In the genomic region with DNA sequence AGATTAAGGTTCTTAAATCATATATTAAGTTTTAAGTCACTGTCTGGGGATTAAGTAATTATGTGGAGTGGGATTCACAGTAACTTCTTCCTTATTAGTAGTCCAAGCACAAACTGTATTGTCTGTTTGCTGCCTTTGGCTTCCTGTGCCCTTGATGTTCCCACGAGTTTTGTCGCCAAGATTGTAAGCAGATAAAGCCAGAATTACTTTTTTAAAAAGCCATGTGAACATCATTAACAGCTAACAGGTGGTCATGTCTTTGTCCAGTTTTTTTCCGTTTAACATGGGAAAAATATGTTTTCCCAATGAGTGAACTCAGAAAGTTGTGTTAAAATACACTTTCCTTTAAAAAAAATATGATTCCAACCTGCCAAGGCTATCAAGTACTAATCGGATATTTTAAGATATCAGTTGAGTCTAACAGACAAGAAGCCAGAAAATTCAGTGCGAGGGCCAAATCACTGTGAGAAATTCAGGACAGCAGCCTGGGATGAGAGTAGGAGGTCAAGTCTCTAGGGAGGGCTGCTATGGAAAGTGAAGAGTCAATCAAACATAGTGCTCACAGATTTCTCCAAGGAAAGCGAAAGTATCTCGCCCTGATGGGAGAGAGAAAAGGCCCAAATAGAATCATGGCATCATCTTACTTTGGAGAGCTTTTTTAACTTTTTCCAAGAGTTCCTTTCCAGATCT, we compare ENCODE assay signal across 17 mouse cellular contexts.
DNase-seq lines count a peak whose midpoint lies in the region; TF ChIP-seq lines count a peak whose summit lies in the region.
"Had no signal": no experiment of that assay in that cellular context is flagged by ENCODE, and none has a peak within 500 bp of the region (broad histone marks: within the 10 kb centered on the region; RNA-seq: fewer than 3 reads in every experiment).

No protein-coding gene starts in this region.

- no peak overlapping the region for H3K4me3 ChIP-seq in heart, embryonic 10.5 days
- peak overlapping the region; percentile 40 for H3K4me3 ChIP-seq in gastrocnemius, adult 2 months
- H3K4me3 ChIP-seq: forebrain, embryonic 13.5 days; heart, embryonic 15.5 days; hindbrain, embryonic 15.5 days; limb, embryonic 12.5 days; liver, embryonic 15.5 days had no signal

- H3K9me3 ChIP-seq in heart, embryonic 10.5 days = no peaks in the 10 kb centered on the region
- H3K9me3 ChIP-seq: forebrain, embryonic 13.5 days; G1E; heart, embryonic 15.5 days; hindbrain, embryonic 15.5 days; limb, embryonic 12.5 days; liver, embryonic 15.5 days had no signal

- WGBS in heart, embryonic 10.5 days = 78% methylated on average over 7 of the region's 7 CpGs

- H3K27ac ChIP-seq in heart, embryonic 10.5 days = no peak overlapping the region
- peak overlapping the region; percentile 56 for H3K27ac ChIP-seq in gastrocnemius, adult 2 months
- H3K27ac ChIP-seq: forebrain, embryonic 13.5 days; heart, embryonic 15.5 days; hindbrain, embryonic 15.5 days; limb, embryonic 12.5 days; liver, embryonic 15.5 days had no signal

- H3K4me1 ChIP-seq in heart, embryonic 10.5 days = no peaks in the 10 kb centered on the region
- H3K4me1 ChIP-seq: forebrain, embryonic 13.5 days; heart, embryonic 15.5 days; hindbrain, embryonic 15.5 days; limb, embryonic 12.5 days; liver, embryonic 15.5 days had no signal

- no peak for TF ChIP-seq CTCF in gastrocnemius, adult 2 months (IDR thresholded peaks at IDR 0.05)

- DNase-seq in heart, adult 18-20 months = peak; percentile 55 to 70
- DNase-seq in heart, embryonic 10.5 days (ENCODE audit: low spot score) = no peak
- DNase-seq in lung, postnatal 36 days = peak; percentile 34
- DNase-seq in lung, postnatal 25 days (ENCODE audit: low spot score) = no peak
- peak; percentile 36 for DNase-seq in gastrocnemius, adult 2 months
- peak; percentile 40 to 47 for DNase-seq in heart, postnatal 10 days
- no peak for DNase-seq in ovary, postnatal 36 days (ENCODE audit: low spot score)
- DNase-seq in c-Kit-positive CD71-positive TER-119-positive erythroid progenitor cells, embryonic 14.5 days (ENCODE audit: low spot score) = no peak
- DNase-seq: adrenal gland, postnatal 14 days; kidney, adult 11 months; lung, postnatal 4 days had no signal

- no peaks in the 10 kb centered on the region for H3K27me3 ChIP-seq in heart, embryonic 10.5 days (ENCODE audit: insufficient read depth, poor library complexity, severe bottlenecking)
- H3K27me3 ChIP-seq: forebrain, embryonic 13.5 days; heart, embryonic 15.5 days; hindbrain, embryonic 15.5 days; limb, embryonic 12.5 days; liver, embryonic 15.5 days had no signal

- no peaks in the 10 kb centered on the region for H3K36me3 ChIP-seq in heart, embryonic 10.5 days
- H3K36me3 ChIP-seq: G1E; heart, embryonic 15.5 days; hindbrain, embryonic 15.5 days; limb, embryonic 12.5 days; liver, embryonic 15.5 days had no signal

- intact Hi-C loops in gastrocnemius, adult 2 months (cut with DNase I) = loop anchor here (5.0 kb wide), 1 partner anchor 44 kb away; no protein-coding TSS in a partner anchor
- intact Hi-C loops in heart, postnatal 10 days (cut with DNase I) = no loop called here

Comparison
In these comparisons a context has a peak if more than half of its experiments do, and no peak if none do; other contexts are left out.
1. DNase-seq: peak in heart, adult 18-20 months (2 of 2), lung, postnatal 36 days (single experiment), gastrocnemius, adult 2 months (single experiment) and heart, postnatal 10 days (2 of 2); none in heart, embryonic 10.5 days (single experiment), lung, postnatal 25 days (single experiment), ovary, postnatal 36 days (single experiment) and c-Kit-positive CD71-positive TER-119-positive erythroid progenitor cells, embryonic 14.5 days (single experiment).